Mouse (Mus musculus) thymus, adult 2 months (tissue): ENCODE measurements around the gene Tmem40.

Experiments used
- CTCF ChIP-seq: fragments of 200-500 bp; IDR thresholded peaks from 2 replicates; pipeline ENCODE4 v1.5.1; 2012; ENCODE audit warnings: mild to moderate bottlenecking, control low read depth, low read length, moderate library complexity, borderline replicate concordance; ENCODE audit not compliant: control insufficient read depth, poor library complexity, insufficient read depth; ENCODE audit errors: extremely low read depth
- POLR2A ChIP-seq: fragments of 200-500 bp; IDR thresholded peaks from 2 replicates; pipeline ENCODE4 v1.6.1; 2012; ENCODE audit warnings: mild to moderate bottlenecking, low read length, control low read depth, moderate library complexity; ENCODE audit not compliant: control insufficient read depth, poor library complexity, insufficient read depth; ENCODE audit errors: extremely low read depth

- no peak for TF ChIP-seq POLR2A
- no peak for TF ChIP-seq CTCF
These were observed 34.6 kb downstream of the Tmem40 start for GRCm38 (mm10) chr6:115727570-115727969.
